Comparison of ENCODE assay signal across 18 mouse cellular contexts in the genomic region with DNA sequence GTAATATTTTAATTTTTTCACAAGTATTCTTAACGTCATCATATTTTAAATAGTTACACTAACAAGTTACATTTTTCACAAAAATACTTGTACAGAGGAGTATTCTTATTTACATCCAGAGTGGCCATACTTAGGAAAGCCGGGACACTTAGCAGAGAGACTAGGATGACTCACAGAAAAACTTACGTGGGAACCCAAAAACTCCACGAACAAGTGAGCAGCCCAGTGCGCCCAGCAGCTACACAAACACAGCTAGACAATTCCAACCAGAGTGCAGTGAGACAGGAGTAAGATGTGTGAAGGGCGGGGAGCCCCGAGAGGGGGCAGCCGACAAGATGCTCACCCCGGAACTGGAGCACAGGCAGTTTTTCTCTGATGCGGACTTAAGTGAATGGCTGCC. TPM values are rescaled to one million over a fixed set of nuclear protein-coding genes. Genes with fewer than 3 reads are reported as not detected.
"Had no signal": no experiment of that assay in that cellular context is flagged by ENCODE, and none has a peak within 500 bp of the region (broad histone marks: within the 10 kb centered on the region; RNA-seq: fewer than 3 reads in every experiment).

No protein-coding gene starts in this region.

- H3K4me3 ChIP-seq: lung, embryonic 15.5 days; megakaryocyte, embryonic 14.5 days; midbrain, embryonic 13.5 days; midbrain, embryonic 15.5 days; neural tube, embryonic 12.5 days; stomach, embryonic 15.5 days had no signal

- H3K9me3 ChIP-seq: lung, embryonic 15.5 days; megakaryocyte, embryonic 14.5 days; midbrain, embryonic 13.5 days; midbrain, embryonic 15.5 days; neural tube, embryonic 12.5 days; stomach, embryonic 15.5 days had no signal

- H3K4me1 ChIP-seq: lung, embryonic 15.5 days; midbrain, embryonic 13.5 days; neural tube, embryonic 12.5 days; stomach, embryonic 15.5 days had no signal

- DNase-seq: liver, postnatal 0 days; lung, adult 2 months; lung, postnatal 14 days; lung, postnatal 36 days; right cerebral cortex, postnatal 14 days; thymus, adult 18-20 months; thymus, postnatal 14 days; thymus, postnatal 36 days had no signal

- H3K9ac ChIP-seq: liver, postnatal 0 days; lung, embryonic 15.5 days; midbrain, embryonic 13.5 days; midbrain, embryonic 15.5 days; neural tube, embryonic 12.5 days; stomach, embryonic 15.5 days had no signal

- H3K27ac ChIP-seq: lung, embryonic 15.5 days; macrophage; midbrain, embryonic 13.5 days; midbrain, embryonic 15.5 days; neural tube, embryonic 12.5 days; stomach, embryonic 15.5 days; stomach, postnatal 0 days had no signal

- H3K27me3 ChIP-seq: lung, embryonic 15.5 days; megakaryocyte, embryonic 14.5 days; midbrain, embryonic 13.5 days; midbrain, embryonic 15.5 days; neural tube, embryonic 12.5 days; stomach, embryonic 15.5 days had no signal

- ATAC-seq: liver, postnatal 0 days; lung, postnatal 0 days; midbrain, embryonic 13.5 days; midbrain, embryonic 15.5 days had no signal

- H3K4me2 ChIP-seq: lung, embryonic 15.5 days; midbrain, embryonic 11.5 days; midbrain, embryonic 13.5 days; midbrain, embryonic 15.5 days; neural tube, embryonic 12.5 days; stomach, embryonic 15.5 days had no signal

RNA-seq across cellular contexts. Expression of a gene that starts 10.7 kb away (rescaled TPM):
- polyA plus RNA-seq: liver, postnatal 0 days; macrophage; midbrain, embryonic 11.5 days; neural tube, embryonic 12.5 days had no signal

RNA-seq across cellular contexts. Expression of a gene that starts 50.5 kb away (rescaled TPM):
- polyA plus RNA-seq: macrophage had no signal
